Mouse (Mus musculus) forebrain, embryonic 11.5 days (tissue): ENCODE measurements around the gene Adcy2. TPM values are rescaled to one million over a fixed set of nuclear protein-coding genes. Genes with fewer than 3 reads are reported as not detected.

Experiments
- ATAC-seq: fragments of 200-750 bp; cut with Nextera tagmentation; replicated peaks from 2 replicates; pipeline ENCODE4 v1.8.0; 2017; ENCODE audit warnings: moderate TSS enrichment; ENCODE audit not compliant: low FRiP score
- DNase-seq: peaks from one replicate; pipeline ENCODE4 v3.0.0-alpha.2; 2017; ENCODE audit warnings: low spot score
- H3K27ac ChIP-seq: fragments of 300-500 bp; sonication (generic); 2 replicates; pipeline ENCODE4 v1.5.1; 2014; ENCODE audit warnings: low read depth, low read length
- H3K27me3 ChIP-seq: fragments of 300-500 bp; sonication (generic); 2 replicates; pipeline ENCODE4 v1.6.1; 2014; ENCODE audit warnings: mild to moderate bottlenecking, low read length, mixed read lengths; ENCODE audit not compliant: control insufficient read depth, insufficient read depth
- H3K36me3 ChIP-seq: fragments of 300-500 bp; sonication (generic); 2 replicates; pipeline ENCODE4 v1.6.1; 2014; ENCODE audit warnings: mild to moderate bottlenecking, low read length, moderate library complexity, mixed read lengths; ENCODE audit not compliant: control insufficient read depth, insufficient read depth
- H3K4me1 ChIP-seq: fragments of 300-500 bp; sonication (generic); replicated peaks from 2 replicates; pipeline ENCODE4 v1.6.1; 2014; ENCODE audit warnings: low read length, mixed read lengths; ENCODE audit not compliant: control insufficient read depth, insufficient read depth
- H3K4me2 ChIP-seq: fragments of 300-500 bp; sonication (generic); 2 replicates; pipeline ENCODE4 v1.6.1; 2014; ENCODE audit warnings: low read depth, mild to moderate bottlenecking, low read length, moderate library complexity, mixed read lengths; ENCODE audit not compliant: severe bottlenecking
- H3K4me3 ChIP-seq: fragments of 300-500 bp; sonication (generic); 2 replicates; pipeline ENCODE4 v1.5.1; 2014; ENCODE audit warnings: low read depth, low read length
- H3K9ac ChIP-seq: fragments of 300-500 bp; sonication (generic); 2 replicates; pipeline ENCODE4 v1.6.1; 2014; ENCODE audit warnings: low read length
- H3K9me3 ChIP-seq: fragments of 300-500 bp; sonication (generic); 2 replicates; pipeline ENCODE4 v1.6.1; 2016; ENCODE audit warnings: low read length, mixed read lengths; ENCODE audit not compliant: control insufficient read depth
- WGBS: fragments of 180-500 bp; shearing (Covaris S2); extraction: QIAGEN DNeasy Blood & Tissue Kit; methylation state at CpG from one replicate; pipeline ENCODE4 v1.1.7; 2014; 5-methylcytosine and 5-hydroxymethylcytosine counted together
- polyA plus RNA-seq: library from polyadenylated mRNA; unstranded; fragments of >200 nt; fragmentation: Nextera tagmentation; extraction: Ambion mirVana; gene quantifications from 2 replicates; pipeline ENCODE4 v1.2.1, GENCODE M21; 2014

Adcy2 gene
- polyA plus RNA-seq, 1 experiment from 2014 or later, result 1.7 TPM

GRCm38 (mm10) chr13:69006915-69007314 is 7.6 kb upstream of the Adcy2 start:
- no peak overlapping the region for H3K4me3 ChIP-seq
- H3K9ac ChIP-seq, result no peak overlapping the region
- DNase-seq (no peak), ATAC-seq (no peak)
- no peak overlapping the region for H3K27ac ChIP-seq
- WGBS, result 76% methylated on average over 5 of the region's 5 CpGs
- no peak overlapping the region for H3K4me2 ChIP-seq
- no peaks in the 10 kb centered on the region for H3K36me3 ChIP-seq
- H3K4me1 ChIP-seq, result no peaks in the 10 kb centered on the region
- H3K27me3 ChIP-seq, result no peaks in the 10 kb centered on the region
- H3K9me3 ChIP-seq, result no peaks in the 10 kb centered on the region

- Histone ChIP-seq H3K27me3 (peaks cover under 1% of the 10 kb centered on the region; the same call in 1 of the 2 replicates), H3K27ac (no peak overlapping the region), H3K4me1 (no peaks in the 10 kb centered on the region), H3K9ac (no peak overlapping the region), H3K4me2 (no peak overlapping the region), H3K9me3 (no peaks in the 10 kb centered on the region), H3K4me3 (no peak overlapping the region), H3K36me3 (no peaks in the 10 kb centered on the region)
- ATAC-seq (no peak), DNase-seq (no peak)
- WGBS, result 86% methylated on average over 4 of the region's 4 CpGs
Observed at GRCm38 (mm10) chr13:69006091-69006490, 6.8 kb upstream of the Adcy2 start.

DNA sequence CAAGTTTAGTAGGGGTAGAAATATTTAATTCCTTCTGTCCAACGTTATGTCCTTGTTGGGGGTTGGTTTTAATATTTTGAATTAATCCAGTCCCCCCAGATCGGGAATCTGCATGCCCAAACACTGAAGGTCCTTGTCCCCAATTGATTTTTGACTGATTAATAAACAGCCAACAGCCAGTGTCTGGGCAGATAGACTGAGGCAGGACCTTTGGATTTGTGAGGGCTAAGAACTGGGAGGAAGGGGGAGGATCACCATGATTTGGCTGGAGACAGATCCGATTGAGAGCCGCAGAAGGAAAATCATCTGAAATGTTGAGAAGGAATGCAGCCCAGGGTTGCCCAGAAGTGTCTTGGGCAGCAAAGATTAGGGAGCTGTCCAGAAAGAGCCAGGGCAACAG is 5.1 kb upstream of the Adcy2 start:
- DNase-seq (no peak), ATAC-seq (no peak)
- H3K27ac ChIP-seq, result no peak overlapping the region

GRCm38 (mm10) chr13:69002631-69003030 is 3.3 kb upstream of the Adcy2 start:
- H3K27me3 ChIP-seq, result peaks cover 5% of the 10 kb centered on the region; the same call in 1 of the 2 replicates
- H3K9ac ChIP-seq, result no peak overlapping the region
- H3K36me3 ChIP-seq, result no peaks in the 10 kb centered on the region
- DNase-seq, result no peak
- H3K4me1 ChIP-seq, result peaks cover 3% of the 10 kb centered on the region; the same call in 1 of the 2 replicates
- ATAC-seq, result no peak
- H3K27ac ChIP-seq, result no peak overlapping the region
- H3K4me2 ChIP-seq, result no peak overlapping the region
- no peak overlapping the region for H3K4me3 ChIP-seq
- 82% methylated on average over 5 of the region's 5 CpGs for WGBS
- no peaks in the 10 kb centered on the region for H3K9me3 ChIP-seq

More for the DNA sequence above, 5.1 kb upstream of the Adcy2 start:
- 80% methylated on average over 4 of the region's 4 CpGs for WGBS
- Histone ChIP-seq H3K36me3 (no peaks in the 10 kb centered on the region), H3K4me3 (no peak overlapping the region), H3K4me1 (peaks cover 3% of the 10 kb centered on the region; the same call in 1 of the 2 replicates), H3K9ac (no peak overlapping the region), H3K9me3 (no peaks in the 10 kb centered on the region), H3K4me2 (no peak overlapping the region), H3K27me3 (peaks cover 4% of the 10 kb centered on the region; the same call in 1 of the 2 replicates)

DNA sequence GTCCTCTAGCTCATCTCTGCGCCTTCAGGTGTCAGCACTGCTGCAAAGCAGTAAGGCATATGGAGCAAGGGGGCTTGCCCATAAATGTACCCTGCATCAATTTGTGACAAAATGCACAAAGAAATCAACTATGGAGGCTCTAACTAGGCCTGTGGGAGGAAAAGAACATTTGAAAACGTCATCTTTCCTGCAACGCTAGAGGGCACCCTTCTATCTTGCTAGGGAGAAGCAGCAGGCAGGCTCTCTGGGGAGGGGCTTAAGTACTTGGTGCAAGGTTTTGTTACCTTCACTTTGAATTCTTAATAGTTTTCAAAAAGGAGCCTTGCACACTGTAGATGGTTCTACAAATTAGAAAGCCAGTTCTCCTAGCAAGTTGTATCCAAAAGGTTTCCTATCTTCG is 2.8 kb upstream of the Adcy2 start:
- no peak for ATAC-seq
- WGBS, result 23% methylated on average over 4 of the region's 4 CpGs

DNA sequence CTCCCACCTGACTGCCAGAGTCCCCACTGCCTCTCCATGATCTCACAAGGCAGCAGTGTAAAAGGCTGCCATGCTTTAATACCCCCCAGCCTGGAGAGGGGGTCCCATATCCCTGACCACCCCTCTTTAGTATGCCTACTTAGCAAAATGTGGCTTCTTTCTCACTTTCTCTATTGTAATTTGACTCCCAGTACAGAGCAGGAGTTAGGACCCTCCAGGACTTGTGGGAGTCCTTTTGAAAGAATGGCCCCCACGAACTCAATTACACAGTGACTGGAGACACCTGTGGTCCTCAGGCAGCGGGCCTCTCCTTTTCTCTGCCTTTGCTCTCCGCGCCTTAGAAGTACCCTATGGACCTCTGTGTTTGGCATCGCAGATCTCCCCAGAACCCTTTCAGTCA is 485 bp upstream of the Adcy2 start:
- Histone ChIP-seq H3K27ac (no peak overlapping the region), H3K4me1 (peaks cover 3% of the 10 kb centered on the region; the same call in 1 of the 2 replicates), H3K36me3 (no peaks in the 10 kb centered on the region), H3K9ac (peak overlapping the region; percentile 68; the same call in 1 of the 2 replicates), H3K4me3 (peak overlapping the region; percentile 67), H3K4me2 (peak overlapping the region; percentile 83; the same call in 1 of the 2 replicates), H3K9me3 (no peaks in the 10 kb centered on the region), H3K27me3 (peaks cover 9% of the 10 kb centered on the region; the same call in 1 of the 2 replicates)
- WGBS, result 36% methylated on average over 5 of the region's 5 CpGs
- DNase-seq (no peak), ATAC-seq (no peak; the same call in 1 of the 2 replicates)

More for the DNA sequence above, 2.8 kb upstream of the Adcy2 start:
- no peak overlapping the region for H3K4me3 ChIP-seq
- no peak overlapping the region for H3K9ac ChIP-seq
- DNase-seq, result peak; percentile 67
- peaks cover 7% of the 10 kb centered on the region; the same call in 1 of the 2 replicates for H3K27me3 ChIP-seq
- H3K4me2 ChIP-seq, result no peak overlapping the region
- H3K9me3 ChIP-seq, result no peaks in the 10 kb centered on the region
- no peak overlapping the region for H3K27ac ChIP-seq
- no peaks in the 10 kb centered on the region for H3K36me3 ChIP-seq
- peaks cover 3% of the 10 kb centered on the region; the same call in 1 of the 2 replicates for H3K4me1 ChIP-seq

- Histone ChIP-seq H3K9ac (peak overlapping the region; percentile 68), H3K4me2 (peak overlapping the region; percentile 83), H3K4me1 (peaks cover 3% of the 10 kb centered on the region; the same call in 1 of the 2 replicates), H3K4me3 (peak overlapping the region; percentile 67), H3K27me3 (peaks cover 9% of the 10 kb centered on the region; the same call in 1 of the 2 replicates), H3K27ac (no peak overlapping the region), H3K36me3 (no peaks in the 10 kb centered on the region), H3K9me3 (no peaks in the 10 kb centered on the region)
- DNase-seq, result no peak
- ATAC-seq, result peak; percentile 43
- WGBS, result under 1% methylated on average over 17 of the region's 17 CpGs
Observed at GRCm38 (mm10) chr13:68998558-68998917, 803 bp downstream of the Adcy2 start.

DNA sequence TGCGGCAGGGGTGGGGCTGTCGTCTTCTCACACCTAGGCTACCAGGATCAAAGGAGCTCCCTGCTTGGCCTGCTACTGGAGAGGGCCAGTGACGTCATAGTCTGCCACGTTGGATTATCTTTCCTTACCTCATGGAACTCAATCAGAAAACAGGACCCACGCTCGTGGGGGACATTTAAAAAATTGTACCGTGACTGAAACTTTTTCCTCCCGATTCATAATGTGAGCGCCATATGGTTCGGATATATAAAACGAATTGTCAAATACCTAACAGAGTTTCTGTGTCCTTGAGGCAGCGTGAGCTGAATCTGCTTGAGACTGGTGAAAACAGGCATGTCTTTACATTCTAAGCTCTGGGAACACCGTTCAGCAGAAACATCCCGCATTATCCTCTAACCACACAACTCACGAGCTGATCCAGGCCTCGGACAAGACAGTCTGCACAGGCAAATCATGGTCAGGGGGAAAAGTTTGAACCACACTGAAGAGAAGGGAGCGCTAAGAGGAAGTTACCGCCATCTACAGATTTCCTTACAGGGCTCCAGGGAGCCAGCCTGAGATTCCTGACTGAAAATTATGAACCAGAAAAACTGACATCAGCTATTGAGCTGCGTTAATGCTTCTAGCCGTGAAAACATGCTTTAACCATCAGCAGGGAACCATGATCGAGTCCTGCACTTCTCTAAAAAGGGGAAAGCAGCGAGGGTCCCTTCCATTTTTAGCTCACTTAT is 1.4 kb downstream of the Adcy2 start:
- H3K4me3 ChIP-seq, result peak overlapping the region; percentile 67
- H3K9me3 ChIP-seq, result no peaks in the 10 kb centered on the region
- 8% methylated on average over 22 of the region's 22 CpGs for WGBS
- peak; percentile 56 for DNase-seq
- H3K9ac ChIP-seq, result no peak overlapping the region
- ATAC-seq, result no peak
- peaks cover 3% of the 10 kb centered on the region; the same call in 1 of the 2 replicates for H3K4me1 ChIP-seq
- H3K27ac ChIP-seq, result no peak overlapping the region
- H3K4me2 ChIP-seq, result peak overlapping the region; percentile 83
- H3K27me3 ChIP-seq, result peaks cover 9% of the 10 kb centered on the region; the same call in 1 of the 2 replicates
- no peaks in the 10 kb centered on the region for H3K36me3 ChIP-seq
